Mouse (Mus musculus) midbrain, embryonic 11.5 days (tissue): ENCODE measurements at regions not wholly inside any gene's neighbourhood (a gene's known extent, or its start where the extent isn't known, plus 50 kb on each side); places are given as distances from the start of the nearest gene placed in this dataset.

Experiments used
- ATAC-seq: fragments of 200-750 bp; cut with Nextera tagmentation; 2 replicates; pipeline ENCODE4 v1.8.0; 2017; ENCODE audit warnings: moderate TSS enrichment, moderate library complexity; ENCODE audit not compliant: low FRiP score
- DNase-seq: peaks from one replicate; pipeline ENCODE4 v3.0.0; 2015; ENCODE audit warnings: low spot score; ENCODE audit errors: missing footprints
- H3K27ac ChIP-seq: fragments of 300-500 bp; sonication (generic); 2 replicates; pipeline ENCODE4 v1.5.1; 2014; ENCODE audit warnings: low read depth, low read length
- H3K27me3 ChIP-seq: fragments of 300-500 bp; sonication (generic); 2 replicates; pipeline ENCODE4 v1.6.1; 2014; ENCODE audit warnings: mild to moderate bottlenecking, low read length, moderate library complexity, mixed read lengths; ENCODE audit not compliant: control insufficient read depth, insufficient read depth
- H3K36me3 ChIP-seq: fragments of 300-500 bp; sonication (generic); 2 replicates; pipeline ENCODE4 v1.6.1; 2014; ENCODE audit warnings: mild to moderate bottlenecking, low read length, moderate library complexity, mixed read lengths; ENCODE audit not compliant: control insufficient read depth, insufficient read depth
- H3K4me1 ChIP-seq: fragments of 300-500 bp; sonication (generic); 2 replicates; pipeline ENCODE4 v1.6.1; 2014; ENCODE audit warnings: low read length; ENCODE audit not compliant: control insufficient read depth, insufficient read depth
- H3K4me2 ChIP-seq: fragments of 300-500 bp; sonication (generic); 2 replicates; pipeline ENCODE4 v1.6.1; 2014; ENCODE audit warnings: mild to moderate bottlenecking, moderate library complexity
- H3K4me3 ChIP-seq: fragments of 300-500 bp; sonication (generic); 2 replicates; pipeline ENCODE4 v1.5.1; 2014; ENCODE audit warnings: low read depth, low read length
- H3K9ac ChIP-seq: fragments of 300-500 bp; sonication (generic); 2 replicates; pipeline ENCODE4 v1.6.1; 2014; ENCODE audit warnings: low read length
- H3K9me3 ChIP-seq: fragments of 300-500 bp; sonication (generic); 2 replicates; pipeline ENCODE4 v1.6.1; 2016; ENCODE audit warnings: low read length; ENCODE audit not compliant: control insufficient read depth
- WGBS: fragments of 180-500 bp; shearing (Covaris S2); extraction: QIAGEN DNeasy Blood & Tissue Kit; methylation state at CpG from one replicate; pipeline ENCODE4 v1.1.7; 2014; 5-methylcytosine and 5-hydroxymethylcytosine counted together

DNA sequence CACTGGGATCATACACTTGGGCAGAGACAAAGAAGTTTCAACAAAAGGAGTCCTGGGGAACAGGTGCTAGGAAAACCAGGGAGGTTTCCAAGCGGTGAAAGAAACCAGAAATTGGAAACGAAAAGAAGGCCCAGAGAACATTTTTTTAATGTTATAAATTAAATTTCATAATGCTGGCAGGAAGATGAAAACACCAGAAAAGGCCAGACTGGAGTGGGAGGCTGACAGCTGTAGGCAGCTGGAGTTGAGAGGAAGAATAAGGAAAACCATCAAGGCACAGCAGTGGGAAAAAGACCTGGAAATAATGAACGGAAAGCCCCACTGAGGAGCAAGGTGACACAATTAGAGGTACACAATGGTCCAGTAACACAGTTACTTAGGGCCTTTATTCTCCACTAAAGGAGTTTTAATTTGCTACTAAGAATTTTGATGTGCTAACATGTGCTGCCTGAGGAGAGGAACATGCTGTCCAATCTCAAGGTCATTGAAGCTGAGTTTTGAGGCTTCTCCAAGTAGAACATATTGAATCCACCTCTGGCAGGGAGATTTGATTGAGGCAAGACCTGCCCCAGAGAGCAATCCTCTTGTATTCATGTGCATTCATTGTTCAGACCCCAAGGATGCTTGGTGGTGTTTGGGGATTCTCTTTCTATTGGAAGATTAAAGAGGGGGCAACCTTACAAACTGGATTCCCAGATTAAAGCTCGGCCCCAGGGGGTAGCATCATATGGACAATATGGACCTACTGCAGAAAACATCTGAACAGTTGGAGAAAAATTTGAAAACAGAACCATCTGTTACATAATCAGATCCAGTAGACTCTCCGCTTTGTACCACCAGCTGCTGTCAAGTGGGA, 53.9 kb upstream of the Igf1 start:
- H3K4me1 ChIP-seq, result no peaks in the 10 kb centered on the region
- H3K9me3 ChIP-seq, result no peaks in the 10 kb centered on the region
- no peak overlapping the region for H3K27ac ChIP-seq
- no peak for DNase-seq
- no peaks in the 10 kb centered on the region for H3K36me3 ChIP-seq
- no peak for ATAC-seq
- no peaks in the 10 kb centered on the region for H3K27me3 ChIP-seq
- no peak overlapping the region for H3K4me3 ChIP-seq
- H3K9ac ChIP-seq, result no peak overlapping the region
- 80% methylated on average over 5 of the region's 5 CpGs for WGBS
- H3K4me2 ChIP-seq, result no peak overlapping the region

DNA sequence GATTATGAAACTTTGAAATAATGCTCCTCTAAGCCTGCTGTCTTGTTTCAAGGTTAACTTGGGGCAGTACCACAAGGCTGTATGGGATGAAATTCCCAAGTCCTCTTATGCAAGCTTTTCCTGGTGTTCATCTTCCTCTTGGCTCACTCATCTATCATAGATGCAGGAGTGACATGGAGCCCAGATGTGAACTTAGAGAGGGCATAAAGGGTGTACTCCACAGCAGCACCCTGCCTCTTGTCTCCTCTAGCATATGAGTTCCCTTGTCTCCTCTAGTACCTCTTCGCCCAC, 53.3 kb upstream of the Igf1 start:
- H3K4me1 ChIP-seq, result no peaks in the 10 kb centered on the region
- no peaks in the 10 kb centered on the region for H3K27me3 ChIP-seq
- no peak overlapping the region for H3K27ac ChIP-seq
- no peaks in the 10 kb centered on the region for H3K9me3 ChIP-seq
- H3K4me2 ChIP-seq, result no peak overlapping the region
- 100% methylated on average over 1 of the region's 1 CpGs for whole genome bisulfite sequencing
- H3K9ac ChIP-seq, result no peak overlapping the region
- no peak for ATAC-seq
- no peak for DNase-seq
- H3K4me3 ChIP-seq, result no peak overlapping the region
- no peaks in the 10 kb centered on the region for H3K36me3 ChIP-seq
